Mouse (Mus musculus): ENCODE results near the gene Gprin1. TPM values are rescaled to one million over a fixed set of nuclear protein-coding genes. Genes with fewer than 3 reads are reported as not detected.

Gprin1 gene
- total RNA-seq, 4 experiments from 2014 or later, result 0.05 to 0.07 TPM; not detected in 2

Other genes starting within 250 kb of the Gprin1 start
- 1 to 10 TPM; 2.8 to 3.6 (median 3.3) TPM for gene Simc1, start 246.1 kb downstream of the Gprin1 start, total RNA-seq (2022)
- 100 to 1,000 TPM; 213 to 249 (median 236) TPM for gene 4833439L19Rik, start 184.4 kb downstream of the Gprin1 start, total RNA-seq (2022)
- 1 to 10 TPM in 3 of 4 experiments, under 1 TPM in 1; 0.87 to 3.5 (median 2.1) TPM for gene Arl10, start 174.9 kb downstream of the Gprin1 start, total RNA-seq (2022)
- gene Nop16, start 159.8 kb downstream of the Gprin1 start, total RNA-seq (2022), result 10 to 100 TPM; 14.8 to 18.9 (median 16.7) TPM
- gene Higd2a, start 159.7 kb downstream of the Gprin1 start, total RNA-seq (2022), result 100 to 1,000 TPM; 131 to 155 (median 141) TPM
- gene Cltb, start 138.5 kb downstream of the Gprin1 start, total RNA-seq (2022), result 100 to 1,000 TPM; 168 to 177 (median 172) TPM
- 10 to 100 TPM; 11.6 to 12.1 (median 11.9) TPM for gene Faf2, start 128.1 kb downstream of the Gprin1 start, total RNA-seq (2022)
- 10 to 100 TPM; 19.1 to 30.7 (median 27.9) TPM for gene Rnf44, start 56.0 kb downstream of the Gprin1 start, total RNA-seq (2022)
- gene Cdhr2, start 48.4 kb downstream of the Gprin1 start, total RNA-seq (2022), result not detected
- gene Sncb, start 16.7 kb upstream of the Gprin1 start, total RNA-seq (2022), result under 1 TPM in 1 of 4 experiments, not detected in 3; 0.24 TPM
- not detected for gene Eif4e1b, start 34.1 kb upstream of the Gprin1 start, total RNA-seq (2022)
- gene Tspan17, start 39.5 kb upstream of the Gprin1 start, total RNA-seq (2022), result 10 to 100 TPM; 15.5 to 26.0 (median 20.5) TPM
- 10 to 100 TPM in 2 of 4 experiments, 1 to 10 TPM in 2; 8.6 to 10.9 (median 10.2) TPM for gene Unc5a, start 199.5 kb upstream of the Gprin1 start, total RNA-seq (2022)

All from gastrocnemius, adult 8-10 months (tissue).